Mouse (Mus musculus) v-Abl transformed pro-B cells (cell line): Measurements from ENCODE around the gene Pdk1.

Experiments used
- in situ Hi-C, 2 experiments: fragments of 400-800 bp; cut with MboI; formaldehyde crosslinking; loops; one replicate each; pipeline ENCODE4 v1.15.1; 2025; ENCODE audit not compliant: unreplicated experiment in 2 of 2

Gene Pdk1

GRCm38 (mm10) chr2:71872801-71873443, at the start of gene Pdk1:
TSS of gene Pdk1 (plus strand) at chr2:71873224.
- in situ Hi-C loops = loop anchor here (25.0 kb wide), 2 partner anchors 264 to 1986 kb away; partner anchors contain the start of genes Mettl5 (in 1 of the 2) and Ubr3 (in 1 of the 2)

GRCm38 (mm10) chr2:71824146-71824545, 48.9 kb upstream of the Pdk1 start:
- in situ Hi-C loops = loop anchor here in 1 of 2 experiments (25.0 kb wide), 2 partner anchors 587 to 1137 kb away; no protein-coding TSS in a partner anchor

DNA sequence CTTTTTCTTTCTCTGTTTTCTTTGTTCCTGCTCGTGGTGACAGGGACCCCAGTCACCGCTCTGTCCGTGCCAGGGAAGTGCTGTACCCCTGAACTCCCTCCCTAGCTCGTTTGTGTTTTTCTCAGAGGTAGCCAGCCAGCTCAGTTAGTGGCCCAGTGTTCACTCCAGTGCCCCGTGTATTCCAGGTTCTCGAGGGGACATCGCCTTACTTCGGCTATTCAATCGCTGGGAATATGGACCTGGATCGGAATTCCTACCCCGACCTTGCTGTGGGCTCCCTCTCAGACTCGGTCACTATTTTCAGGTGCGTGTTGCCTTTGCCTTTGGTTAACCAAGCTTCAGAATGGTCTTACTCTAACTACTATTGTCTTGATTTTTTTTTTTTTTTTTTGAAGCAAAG, 45.3 kb upstream of the Pdk1 start:
- in situ Hi-C loops = loop anchor here in 1 of 2 experiments (25.0 kb wide), 1 partner anchor 1140 kb away; no protein-coding TSS in a partner anchor

DNA sequence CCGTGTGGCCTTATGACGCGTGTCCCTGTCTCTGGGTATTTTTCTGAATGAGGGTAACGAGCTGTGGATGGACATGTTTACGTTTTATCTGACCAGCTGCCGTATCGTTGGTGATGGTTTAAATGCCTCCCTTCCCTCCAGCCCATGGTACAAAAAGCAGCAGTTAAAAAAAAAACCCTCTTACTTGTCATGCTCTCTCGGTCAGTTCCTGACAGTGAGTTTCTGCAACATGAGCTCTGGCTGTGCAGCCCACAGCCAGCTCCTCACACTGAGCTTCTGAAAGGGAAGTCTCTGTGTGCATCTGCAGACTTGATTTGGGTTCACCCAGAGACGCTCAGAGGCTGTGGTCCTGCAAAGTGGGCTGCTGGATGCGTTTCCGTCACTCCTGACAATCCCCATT, 44.1 kb upstream of the Pdk1 start:
- in situ Hi-C loops = loop anchor here in 1 of 2 experiments (25.0 kb wide), 1 partner anchor 1142 kb away; no protein-coding TSS in a partner anchor

- in situ Hi-C loops = loop anchor here in 1 of 2 experiments (25.0 kb wide), 1 partner anchor 1146 kb away; no protein-coding TSS in a partner anchor
Observed at GRCm38 (mm10) chr2:71833626-71834025, 39.4 kb upstream of the Pdk1 start.

DNA sequence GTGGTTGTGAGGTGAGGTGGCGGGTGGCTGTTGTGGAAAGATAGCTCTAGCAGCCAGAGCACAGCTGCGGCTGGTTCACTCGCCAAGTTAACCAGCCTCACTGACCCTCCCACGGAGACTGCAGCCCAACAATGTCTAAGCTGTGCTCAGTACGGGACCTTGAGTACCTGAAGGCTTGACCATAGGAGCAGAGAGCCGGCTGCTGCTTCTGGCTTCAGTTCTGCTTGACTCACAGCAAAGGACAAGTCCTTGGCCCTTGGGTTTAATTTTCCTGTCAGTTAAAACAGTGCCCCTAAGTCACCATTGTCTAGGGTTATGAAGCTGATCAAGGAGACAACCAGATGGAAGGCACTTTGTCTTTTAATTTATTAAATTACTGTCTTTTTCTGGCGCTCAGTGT, 38.7 kb upstream of the Pdk1 start:
- in situ Hi-C loops = loop anchor here in 1 of 2 experiments (25.0 kb wide), 1 partner anchor 1147 kb away; no protein-coding TSS in a partner anchor

- in situ Hi-C loops = loop anchor here in 1 of 2 experiments (25.0 kb wide), 1 partner anchor 1148 kb away; no protein-coding TSS in a partner anchor
Observed at GRCm38 (mm10) chr2:71835556-71835955, 37.5 kb upstream of the Pdk1 start.

DNA sequence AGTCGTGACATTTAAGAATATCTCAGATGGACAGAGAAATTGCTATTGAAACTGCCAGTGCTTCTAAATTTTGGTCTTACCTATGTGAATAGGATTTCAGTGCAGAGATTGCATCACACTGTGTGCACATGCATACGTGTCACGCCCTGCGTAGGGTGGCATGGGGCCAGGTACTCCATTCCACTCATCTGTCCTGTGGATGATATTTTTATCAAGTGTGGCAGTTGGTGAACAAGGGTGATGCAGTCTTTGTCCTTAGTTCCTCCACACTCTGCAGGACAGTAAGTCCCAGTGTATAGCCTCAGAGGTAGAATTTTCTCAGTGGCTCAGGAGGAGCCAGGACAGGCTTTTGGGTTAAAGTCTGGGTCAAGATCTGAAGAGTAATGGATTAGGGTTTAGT, 36.8 kb upstream of the Pdk1 start:
- in situ Hi-C loops = loop anchor here in 1 of 2 experiments (25.0 kb wide), 1 partner anchor 1149 kb away; no protein-coding TSS in a partner anchor

DNA sequence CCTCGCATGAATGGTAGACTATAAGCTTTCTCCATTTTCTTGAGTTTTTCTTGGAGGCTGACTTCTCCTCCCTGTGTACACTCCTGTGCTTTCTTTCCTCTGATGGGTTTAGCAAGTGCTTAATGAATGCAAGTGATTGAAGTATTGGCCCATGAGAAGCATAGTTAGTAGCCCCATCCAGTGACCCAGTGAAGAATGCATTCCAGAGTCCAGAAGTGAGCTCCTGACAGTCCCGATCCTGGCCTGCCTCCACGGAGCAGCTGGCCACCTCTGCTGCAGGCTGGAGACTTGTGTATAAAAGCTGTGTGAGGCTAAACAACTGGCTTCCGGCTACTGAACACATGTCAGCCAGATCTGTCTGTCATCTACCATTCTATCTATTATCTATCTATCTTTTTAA, 35.8 kb upstream of the Pdk1 start:
- in situ Hi-C loops = loop anchor here in 1 of 2 experiments (25.0 kb wide), 1 partner anchor 1150 kb away; no protein-coding TSS in a partner anchor

DNA sequence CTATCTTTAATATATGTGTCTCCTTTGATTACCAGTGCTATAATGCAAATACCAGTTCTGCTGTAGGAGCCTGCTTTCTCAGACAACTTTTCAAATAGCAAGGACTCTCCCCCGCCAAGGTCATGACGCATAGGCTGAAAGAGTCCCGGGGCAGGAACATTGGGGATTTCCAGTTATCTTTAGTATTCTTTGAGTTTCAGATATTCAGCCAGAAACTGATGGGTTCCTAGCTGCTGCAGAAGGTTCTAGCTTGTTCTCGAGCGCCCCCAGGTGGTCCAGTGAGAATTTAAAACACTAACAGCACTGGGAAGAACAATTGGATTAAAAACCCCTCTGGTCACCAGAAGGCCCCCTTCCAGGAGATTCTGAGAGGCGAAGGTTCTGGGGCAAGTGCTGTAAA, 35.2 kb upstream of the Pdk1 start:
- in situ Hi-C loops = loop anchor here in 1 of 2 experiments (25.0 kb wide), 1 partner anchor 1150 kb away; no protein-coding TSS in a partner anchor

GRCm38 (mm10) chr2:71843316-71843715, 29.7 kb upstream of the Pdk1 start:
- in situ Hi-C loops = loop anchor here in 1 of 2 experiments (25.0 kb wide), 1 partner anchor 1156 kb away; no protein-coding TSS in a partner anchor

DNA sequence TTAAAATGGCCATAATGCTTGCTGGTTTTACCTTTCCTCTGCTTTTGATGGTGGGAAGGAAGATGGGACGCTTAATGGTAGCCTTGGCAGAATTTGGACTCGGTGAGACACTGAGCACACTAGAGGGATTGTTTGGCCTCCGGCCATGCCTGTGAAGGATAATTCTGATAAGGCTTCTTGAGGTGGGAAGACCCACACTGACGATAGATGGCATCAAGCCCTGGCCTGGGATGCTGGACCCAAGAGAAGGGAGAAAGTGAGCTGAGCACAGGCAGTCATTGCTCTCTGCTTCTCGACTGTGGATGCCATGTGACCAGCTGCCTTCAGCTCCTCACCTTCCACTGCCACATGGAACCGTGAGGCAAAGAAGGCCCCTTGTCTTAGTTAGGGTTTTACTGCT, 28.1 kb upstream of the Pdk1 start:
- in situ Hi-C loops = loop anchor here in 1 of 2 experiments (25.0 kb wide), 1 partner anchor 1158 kb away; no protein-coding TSS in a partner anchor

DNA sequence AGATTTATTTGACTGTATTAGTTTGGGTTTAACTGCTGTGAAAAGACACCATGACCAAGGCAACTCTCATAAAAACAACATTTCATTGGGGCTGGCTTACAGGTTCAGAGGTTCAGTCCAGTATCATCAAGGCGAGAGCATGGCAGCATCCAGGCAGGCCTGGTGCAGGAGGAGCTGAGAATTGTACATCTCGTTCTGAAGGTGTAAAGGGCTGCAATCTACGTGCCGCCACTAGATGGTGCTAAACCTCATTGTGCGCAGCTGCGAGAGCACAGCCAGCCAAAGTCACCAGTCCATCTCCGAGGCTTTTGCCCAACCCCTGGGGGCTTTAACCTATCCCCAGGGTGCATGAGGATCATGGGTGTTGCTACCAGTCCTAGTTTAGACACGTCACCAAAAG, 20.9 kb upstream of the Pdk1 start:
- in situ Hi-C loops = loop anchor here (25.0 kb wide), 2 partner anchors 285 to 1965 kb away; partner anchors contain the start of genes Mettl5 (in 1 of the 2) and Ubr3 (in 1 of the 2)

GRCm38 (mm10) chr2:71855076-71855475, 17.9 kb upstream of the Pdk1 start:
- in situ Hi-C loops = loop anchor here (25.0 kb wide), 2 partner anchors 282 to 1968 kb away; partner anchors contain the start of genes Mettl5 (in 1 of the 2) and Ubr3 (in 1 of the 2)

GRCm38 (mm10) chr2:71863531-71864173, 9.4 kb upstream of the Pdk1 start:
- in situ Hi-C loops = loop anchor here (25.0 kb wide), 2 partner anchors 274 to 1976 kb away; partner anchors contain the start of genes Mettl5 (in 1 of the 2) and Ubr3 (in 1 of the 2)

DNA sequence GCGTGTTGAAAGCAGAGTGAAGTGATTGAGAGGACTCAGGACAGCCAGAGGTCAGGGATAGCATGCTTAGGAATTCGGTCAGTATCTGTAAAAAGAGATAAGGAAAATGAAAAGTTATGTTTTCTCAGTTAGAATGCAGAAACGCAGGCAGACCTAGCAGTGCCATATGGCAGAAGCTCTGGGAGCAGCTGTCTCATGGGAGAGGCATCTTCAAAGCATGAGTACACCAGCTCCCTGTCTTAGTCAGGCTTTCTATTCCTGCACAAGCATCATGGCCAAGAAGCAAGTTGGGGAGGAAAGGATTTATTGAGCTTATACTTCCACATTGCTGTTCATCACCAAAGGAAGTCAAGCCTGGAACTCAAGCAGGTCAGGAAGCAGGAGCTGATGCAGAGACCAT, 8.0 kb upstream of the Pdk1 start:
- in situ Hi-C loops = loop anchor here (25.0 kb wide), 2 partner anchors 272 to 1978 kb away; partner anchors contain the start of genes Mettl5 (in 1 of the 2) and Ubr3 (in 1 of the 2)

GRCm38 (mm10) chr2:71865935-71866334, 7.1 kb upstream of the Pdk1 start:
- in situ Hi-C loops = loop anchor here (25.0 kb wide), 2 partner anchors 271 to 1979 kb away; partner anchors contain the start of genes Mettl5 (in 1 of the 2) and Ubr3 (in 1 of the 2)

DNA sequence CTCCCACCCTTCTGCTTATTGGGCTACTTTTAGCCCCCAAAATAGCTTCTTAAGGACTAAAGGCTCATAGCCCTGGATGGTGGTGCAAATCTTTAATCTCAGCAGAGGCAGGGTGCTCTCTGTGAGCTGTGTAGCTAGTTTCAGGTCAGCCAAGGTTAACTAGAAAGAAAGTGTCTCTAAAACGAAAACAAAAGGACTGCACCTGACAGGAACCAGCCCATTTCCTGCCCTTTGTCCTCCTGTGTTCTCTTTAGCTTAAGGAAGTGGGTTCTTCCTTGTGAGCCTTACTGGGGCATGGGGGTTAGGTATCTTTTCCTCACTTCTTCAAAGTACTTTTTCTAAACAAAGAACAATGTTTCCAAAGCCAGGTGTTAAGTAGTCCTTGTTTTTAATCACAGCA, 6.5 kb upstream of the Pdk1 start:
- in situ Hi-C loops = loop anchor here (25.0 kb wide), 2 partner anchors 271 to 1979 kb away; partner anchors contain the start of genes Mettl5 (in 1 of the 2) and Ubr3 (in 1 of the 2)

- in situ Hi-C loops = loop anchor here (25.0 kb wide), 2 partner anchors 270 to 1980 kb away; partner anchors contain the start of genes Mettl5 (in 1 of the 2) and Ubr3 (in 1 of the 2)
Observed at GRCm38 (mm10) chr2:71867019-71867418, 6.0 kb upstream of the Pdk1 start.

DNA sequence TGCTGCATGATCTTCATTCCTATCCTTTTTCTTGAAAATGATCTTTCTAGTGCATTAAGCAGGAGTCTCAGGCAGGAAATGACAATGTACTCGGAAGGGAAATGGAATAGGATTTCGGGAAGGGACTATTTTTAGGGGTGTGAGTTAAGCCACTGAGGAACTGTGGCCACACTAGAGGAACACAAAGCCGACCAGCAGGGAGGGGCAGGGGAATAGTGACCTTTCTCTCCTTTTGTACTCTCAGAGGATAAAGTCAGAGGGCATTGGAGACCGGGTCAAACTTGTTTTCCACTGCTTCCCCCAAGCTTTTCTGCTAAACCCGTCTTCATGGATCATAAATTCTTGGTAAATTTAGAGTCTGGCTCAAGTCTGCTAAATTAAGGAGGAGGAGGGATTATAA, 5.5 kb upstream of the Pdk1 start:
- in situ Hi-C loops = loop anchor here (25.0 kb wide), 2 partner anchors 270 to 1980 kb away; partner anchors contain the start of genes Mettl5 (in 1 of the 2) and Ubr3 (in 1 of the 2)
